Mouse (Mus musculus): ENCODE measurements around the gene Phc1. TPM values are rescaled to one million over a fixed set of nuclear protein-coding genes. Genes with fewer than 3 reads are reported as not detected.
A peak's percentile ranks its signal among the peaks of the same experiment; 100 is the strongest.

The Phc1 gene
- total and polyA plus RNA-seq, 3 experiments, result 4.6 to 35.9 TPM; not detected in 1

DNA sequence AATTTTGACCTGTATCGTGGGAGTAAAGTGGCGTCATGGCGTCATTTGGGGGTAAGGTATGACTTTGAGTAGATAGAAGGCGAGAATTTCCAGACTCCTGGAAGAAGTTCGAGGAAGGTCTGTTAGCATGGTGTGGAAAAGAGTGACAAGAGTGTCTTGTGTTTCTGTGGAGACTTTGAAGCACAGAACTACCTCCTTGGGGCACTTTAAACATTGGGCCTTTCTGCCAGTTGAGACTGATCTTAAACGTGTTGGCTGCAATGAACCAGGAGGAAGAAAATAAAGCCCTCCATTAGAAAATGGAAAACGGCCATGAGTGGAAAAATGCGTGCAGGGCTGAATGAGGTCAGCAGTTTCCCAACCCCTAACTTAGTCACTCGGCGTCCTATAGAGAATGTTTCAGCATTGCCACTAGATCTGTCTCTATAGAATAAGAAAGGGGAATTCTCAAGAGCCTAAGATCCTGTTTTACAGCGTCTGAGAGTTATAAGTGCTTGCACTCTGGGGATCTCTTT is 30.9 kb downstream of the Phc1 start:
- Histone ChIP-seq H3K27ac (ENCODE audit: control insufficient read depth, low read depth, low read length) (peak overlapping the region; percentile 70), H3K4me3 (ENCODE audit: control insufficient read depth in 1 of 2, insufficient read depth in 1 of 2, low read depth in 2 of 2, low read length in 2 of 2) (peak overlapping the region; percentile 79 to 89), H3K79me2 (ENCODE audit: control insufficient read depth, insufficient read depth, low read length, poor library complexity) (peaks cover 30% of the 10 kb centered on the region), H3K36me3 (ENCODE audit: control insufficient read depth in 1 of 2, insufficient read depth in 2 of 2, low read length in 2 of 2) (peaks cover 17 to 21% of the 10 kb centered on the region in 2 experiments), H3K27me3 (ENCODE audit: control insufficient read depth in 1 of 2, insufficient read depth in 2 of 2, low read length in 2 of 2) (no peaks in the 10 kb centered on the region), H3K9ac (ENCODE audit: control insufficient read depth, low read depth, low read length, poor library complexity, severe bottlenecking) (peak overlapping the region; percentile 93), H3K9me3 (replicated peaks; ENCODE audit: insufficient read depth, low read length) (no peaks in the 10 kb centered on the region), H3K4me1 (ENCODE audit: control insufficient read depth in 1 of 2, insufficient read depth in 2 of 2, low read length in 2 of 2) (peaks cover 4 to 13% of the 10 kb centered on the region in 2 experiments; a peak in 2 of 4 replicates)
- no peak for TF ChIP-seq E2F4 (IDR thresholded peaks at IDR 0.05; ENCODE audit: borderline replicate concordance, low read depth, low read length)
- TF ChIP-seq EP300 (IDR thresholded peaks at IDR 0.05; ENCODE audit: low read depth in 1 of 2, low read length in 2 of 2), result 0 out of 4 replicates have a peak, but pooled peaks of 1 of the 2 experiments have one; percentile 1
- TF ChIP-seq CHD1 (IDR thresholded peaks at IDR 0.05; ENCODE audit: low read depth, low read length), result peak; percentile 16; the same call in 1 of the 2 replicates
- DNase-seq (ENCODE audit: low read depth, low spot score), result no peak

DNA sequence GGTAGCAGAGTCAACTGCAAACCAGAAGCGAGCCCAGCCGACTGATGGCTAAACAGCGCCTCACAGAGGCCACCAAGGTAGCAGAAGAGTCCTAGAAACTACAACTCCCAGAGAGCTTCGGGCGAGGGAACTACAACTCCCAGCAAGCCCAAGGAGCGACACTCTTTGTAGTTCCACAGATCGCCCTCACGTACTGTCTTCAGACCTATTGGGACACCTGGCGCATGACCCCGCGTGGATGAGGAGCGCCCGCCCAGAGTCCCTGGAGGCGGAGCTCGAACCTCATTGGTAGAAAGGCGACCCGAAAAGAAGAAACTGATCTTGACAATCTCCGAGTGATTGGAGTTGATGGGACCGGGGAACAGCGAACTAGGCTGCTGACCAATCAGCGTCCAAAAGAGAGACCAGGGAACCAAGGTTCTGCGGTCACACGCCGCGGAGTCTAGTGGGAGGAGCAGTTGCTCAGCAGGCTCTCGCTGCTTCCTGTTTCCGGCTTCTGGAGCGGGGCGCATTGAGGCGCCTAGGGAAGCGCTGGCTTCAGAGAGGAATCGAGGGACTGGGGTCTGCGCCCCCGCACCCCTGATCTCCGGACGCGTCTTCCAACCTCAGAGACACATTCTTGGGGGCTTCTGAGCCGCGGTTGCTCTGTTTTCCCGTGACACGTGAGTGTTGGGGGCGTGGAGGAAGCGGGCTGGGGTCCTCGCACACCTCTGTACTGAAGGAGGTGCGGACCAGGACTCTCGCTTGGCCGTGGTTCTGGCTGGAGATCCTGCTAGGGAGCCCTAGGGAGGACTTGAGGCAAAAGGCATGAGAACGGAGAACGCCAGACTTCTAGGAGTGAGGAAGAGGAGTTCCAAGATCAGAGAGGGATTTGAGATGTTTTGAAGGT is 31.6 kb downstream of the Phc1 start, which contains the start of gene M6pr:
Gene M6pr, plus strand, starts transcription at position 216 of the 889 bp plus-strand sequence.
- Histone ChIP-seq H3K4me3 (ENCODE audit: control insufficient read depth in 1 of 2, insufficient read depth in 1 of 2, low read depth in 2 of 2, low read length in 2 of 2) (peak within 1 kb of the TSS; percentile 79 to 89), H3K4me1 (ENCODE audit: control insufficient read depth in 1 of 2, insufficient read depth in 2 of 2, low read length in 2 of 2) (peaks cover 4 to 13% of the 10 kb centered on the region in 2 experiments; a peak in 2 of 4 replicates), H3K9me3 (replicated peaks; ENCODE audit: insufficient read depth, low read length) (no peaks in the 10 kb centered on the region), H3K9ac (ENCODE audit: control insufficient read depth, low read depth, low read length, poor library complexity, severe bottlenecking) (peak within 1 kb of the TSS; percentile 93), H3K27me3 (ENCODE audit: control insufficient read depth in 1 of 2, insufficient read depth in 2 of 2, low read length in 2 of 2) (no peaks in the 10 kb centered on the region), H3K36me3 (ENCODE audit: control insufficient read depth in 1 of 2, insufficient read depth in 2 of 2, low read length in 2 of 2) (peaks cover 11 to 21% of the 10 kb centered on the region in 2 experiments), H3K79me2 (ENCODE audit: control insufficient read depth, insufficient read depth, low read length, poor library complexity) (peaks cover 30% of the 10 kb centered on the region), H3K27ac (ENCODE audit: control insufficient read depth, low read depth, low read length) (peak within 1 kb of the TSS; percentile 70)
- DNase-seq (ENCODE audit: low read depth, low spot score), result peak; percentile 99
- TF ChIP-seq NRF1 (IDR thresholded peaks at IDR 0.05; ENCODE audit: insufficient read depth, low read depth, low read length, poor library complexity, severe bottlenecking) (peak; percentile 70), EP300 (IDR thresholded peaks at IDR 0.05; ENCODE audit: low read depth in 1 of 2, low read length in 2 of 2) (no peak; a peak in 1 of 4 replicates), E2F4 (IDR thresholded peaks at IDR 0.05; ENCODE audit: borderline replicate concordance, low read depth, low read length) (peak; percentile 53; the same call in 1 of the 2 replicates), MAFK (IDR thresholded peaks at IDR 0.05; ENCODE audit: borderline replicate concordance, low read depth, low read length) (no peak), GABPA (IDR thresholded peaks at IDR 0.05; ENCODE audit: low read depth, low read length) (no peak), MAZ (IDR thresholded peaks at IDR 0.05; ENCODE audit: low read depth, low read length) (peak; percentile 60; the same call in 1 of the 2 replicates), TAL1 (IDR thresholded peaks at IDR 0.05; ENCODE audit: low read length) (no peak), SMC3 (IDR thresholded peaks at IDR 0.05; ENCODE audit: low read depth, low read length) (peak; percentile 81), ZC3H11A (IDR thresholded peaks at IDR 0.05; ENCODE audit: low read depth, low read length) (peak; percentile 80), MXI1 (IDR thresholded peaks at IDR 0.05; ENCODE audit: low read depth, low read length) (peak; percentile 93), NELFE (IDR thresholded peaks at IDR 0.05; ENCODE audit: low read depth, low read length) (peak; percentile 89), GATA1 (IDR thresholded peaks at IDR 0.05; ENCODE audit: low read depth, low read length) (no peak), ZMIZ1 (IDR thresholded peaks at IDR 0.05; ENCODE audit: low read depth, low read length) (peak; percentile 59; the same call in 1 of the 2 replicates), TCF12 (IDR thresholded peaks at IDR 0.05; ENCODE audit: low read depth, low read length) (peak; percentile 21; the same call in 1 of the 2 replicates), USF1 (IDR thresholded peaks at IDR 0.05; ENCODE audit: low read depth, low read length) (peak; percentile 74), KAT2A (conservative IDR thresholded peaks at IDR 0.05; ENCODE audit: low read depth, low read length) (peak; percentile 98), MYB (IDR thresholded peaks at IDR 0.05; ENCODE audit: low read depth, low read length) (no peak), ZKSCAN1 (IDR thresholded peaks at IDR 0.05; ENCODE audit: low read depth, low read length) (no peak), SIN3A (IDR thresholded peaks at IDR 0.05; ENCODE audit: low read length) (peak; percentile 91), BHLHE40 (IDR thresholded peaks at IDR 0.05; ENCODE audit: borderline replicate concordance, low read depth, low read length) (peak; percentile 27; the same call in 1 of the 2 replicates), POLR2AphosphoS5 (IDR thresholded peaks at IDR 0.05; ENCODE audit: borderline replicate concordance, low read depth, low read length) (no peak; the same call in 1 of the 2 replicates), UBTF (IDR thresholded peaks at IDR 0.05; ENCODE audit: borderline replicate concordance, insufficient read depth, low read depth, low read length) (no peak), MAX (IDR thresholded peaks at IDR 0.05; ENCODE audit: low read length) (peak; percentile 88), JUND (IDR thresholded peaks at IDR 0.05; ENCODE audit: low read depth, low read length) (no peak), TBP (IDR thresholded peaks at IDR 0.05; ENCODE audit: low read depth, low read length) (peak; percentile 45), HCFC1 (IDR thresholded peaks at IDR 0.05; ENCODE audit: low read depth, low read length) (peak; percentile 98), CHD2 (IDR thresholded peaks at IDR 0.05; ENCODE audit: low read length) (peak; percentile 63)
